Mouse (Mus musculus): ENCODE results near the gene Gm20449.

GRCm38 (mm10) chr7:41500151-41500934 is 1.1 kb upstream of the Gm20449 start:
- no peak for TF ChIP-seq CTCF (IDR thresholded peaks at IDR 0.05; ENCODE audit: control insufficient read depth, insufficient read depth, low read length)
- TF ChIP-seq POLR2A (IDR thresholded peaks at IDR 0.05; ENCODE audit: borderline replicate concordance, control insufficient read depth, low read depth, low read length) = no peak
